Mouse (Mus musculus) ES-Bruce4 (cell line): Measurements from ENCODE around the gene Alyref.

ENCODE experiments used
- CTCF ChIP-seq: IDR thresholded peaks from one replicate; pipeline ENCODE4 v1.8.1; 2011; ENCODE audit warnings: low read depth, low read length
- POLR2A ChIP-seq: IDR thresholded peaks from one replicate; pipeline ENCODE4 v1.8.1; 2011; ENCODE audit warnings: low read length; ENCODE audit not compliant: insufficient read depth

- no peak for TF ChIP-seq POLR2A
- no peak for TF ChIP-seq CTCF
Observed at GRCm38 (mm10) chr11:120574278-120574600, 23.9 kb downstream of the Alyref start.
